Mouse (Mus musculus): ENCODE results near the gene Scamp3. TPM values are rescaled to one million over a fixed set of nuclear protein-coding genes. Genes with fewer than 3 reads are reported as not detected.

Gene Scamp3
- total and polyA plus RNA-seq, 2 experiments from 2014 or later, result 77.5 to 139 TPM

- Histone ChIP-seq H3K9me3 (ENCODE audit: low read length) (no peaks in the 10 kb centered on the region), H3K4me2 (ENCODE audit: low read depth, low read length) (no peak overlapping the region), H3K4me3 (ENCODE audit: low read length) (no peak overlapping the region), H3K27me3 (ENCODE audit: insufficient read depth, low read length) (no peaks in the 10 kb centered on the region), H3K36me3 (ENCODE audit: insufficient read depth, low read length) (peaks cover 48% of the 10 kb centered on the region), H3K9ac (replicated peaks; ENCODE audit: low read length) (no peak overlapping the region), H3K4me1 (ENCODE audit: insufficient read depth, low read length) (peaks cover 5% of the 10 kb centered on the region; the same call in 1 of the 2 replicates), H3K27ac (no peak overlapping the region)
- ATAC-seq (no peak), DNase-seq (ENCODE audit: low spot score) (no peak)
- 91% methylated on average over 7 of the region's 7 CpGs for WGBS
- no peak for TF ChIP-seq CTCF (IDR thresholded peaks at IDR 0.05; ENCODE audit: low read depth)
Measured at GRCm38 (mm10) chr3:89206079-89206478, 28.8 kb downstream of the Scamp3 start.

- Histone ChIP-seq H3K9ac (replicated peaks; ENCODE audit: low read length) (no peak overlapping the region), H3K4me3 (ENCODE audit: low read length) (no peak overlapping the region), H3K36me3 (ENCODE audit: insufficient read depth, low read length) (peaks cover 48% of the 10 kb centered on the region), H3K9me3 (ENCODE audit: low read length) (no peaks in the 10 kb centered on the region), H3K4me1 (ENCODE audit: insufficient read depth, low read length) (peaks cover 5% of the 10 kb centered on the region; the same call in 1 of the 2 replicates), H3K27ac (no peak overlapping the region), H3K27me3 (ENCODE audit: insufficient read depth, low read length) (no peaks in the 10 kb centered on the region), H3K4me2 (ENCODE audit: low read depth, low read length) (no peak overlapping the region)
- no peak for TF ChIP-seq CTCF (IDR thresholded peaks at IDR 0.05; ENCODE audit: low read depth)
- DNase-seq (ENCODE audit: low spot score), result no peak
- ATAC-seq, result no peak
- 86% methylated on average over 2 of the region's 2 CpGs for WGBS
Measured at GRCm38 (mm10) chr3:89206695-89207094, 29.4 kb downstream of the Scamp3 start.

- H3K9ac ChIP-seq (replicated peaks; ENCODE audit: low read length), result no peak overlapping the region
- no peak for TF ChIP-seq CTCF (IDR thresholded peaks at IDR 0.05; ENCODE audit: low read depth)
- no peaks in the 10 kb centered on the region for H3K27me3 ChIP-seq (ENCODE audit: insufficient read depth, low read length)
- ATAC-seq, result no peak
- no peaks in the 10 kb centered on the region for H3K9me3 ChIP-seq (ENCODE audit: low read length)
- peaks cover 11% of the 10 kb centered on the region; the same call in 1 of the 2 replicates for H3K4me1 ChIP-seq (ENCODE audit: insufficient read depth, low read length)
- H3K4me3 ChIP-seq (ENCODE audit: low read length), result no peak overlapping the region
- H3K36me3 ChIP-seq (ENCODE audit: insufficient read depth, low read length), result peaks cover 48% of the 10 kb centered on the region
- no peak for DNase-seq (ENCODE audit: low spot score)
- H3K27ac ChIP-seq, result no peak overlapping the region
- H3K4me2 ChIP-seq (ENCODE audit: low read depth, low read length), result no peak overlapping the region
- WGBS, result 91% methylated on average over 13 of the region's 13 CpGs
Measured at GRCm38 (mm10) chr3:89208075-89208657, 30.9 kb downstream of the Scamp3 start.

GRCm38 (mm10) chr3:89208736-89209135, 31.5 kb downstream of the Scamp3 start:
- H3K9ac ChIP-seq (replicated peaks; ENCODE audit: low read length), result no peak overlapping the region
- 89% methylated on average over 6 of the region's 6 CpGs for WGBS
- H3K27me3 ChIP-seq (ENCODE audit: insufficient read depth, low read length), result no peaks in the 10 kb centered on the region
- H3K4me3 ChIP-seq (ENCODE audit: low read length), result no peak overlapping the region
- H3K4me2 ChIP-seq (ENCODE audit: low read depth, low read length), result no peak overlapping the region
- ATAC-seq (no peak), DNase-seq (ENCODE audit: low spot score) (no peak)
- H3K4me1 ChIP-seq (ENCODE audit: insufficient read depth, low read length), result 0 out of 2 replicates have a peak, but pooled peaks cover 10% of the 10 kb centered on the region
- no peaks in the 10 kb centered on the region for H3K9me3 ChIP-seq (ENCODE audit: low read length)
- no peak overlapping the region for H3K27ac ChIP-seq
- H3K36me3 ChIP-seq (ENCODE audit: insufficient read depth, low read length), result peaks cover 48% of the 10 kb centered on the region
- TF ChIP-seq CTCF (IDR thresholded peaks at IDR 0.05; ENCODE audit: low read depth), result no peak

- ATAC-seq (no peak), DNase-seq (ENCODE audit: low spot score) (no peak)
- no peaks in the 10 kb centered on the region for H3K9me3 ChIP-seq (ENCODE audit: low read length)
- H3K4me3 ChIP-seq (ENCODE audit: low read length), result no peak overlapping the region
- no peaks in the 10 kb centered on the region for H3K27me3 ChIP-seq (ENCODE audit: insufficient read depth, low read length)
- H3K4me2 ChIP-seq (ENCODE audit: low read depth, low read length), result no peak overlapping the region
- no peak overlapping the region for H3K27ac ChIP-seq
- H3K9ac ChIP-seq (replicated peaks; ENCODE audit: low read length), result no peak overlapping the region
- 0 out of 2 replicates have a peak, but pooled peaks cover 10% of the 10 kb centered on the region for H3K4me1 ChIP-seq (ENCODE audit: insufficient read depth, low read length)
- H3K36me3 ChIP-seq (ENCODE audit: insufficient read depth, low read length), result peaks cover 48% of the 10 kb centered on the region
- 83% methylated on average over 7 of the region's 7 CpGs for WGBS
- TF ChIP-seq CTCF (IDR thresholded peaks at IDR 0.05; ENCODE audit: low read depth), result no peak
Measured at GRCm38 (mm10) chr3:89209731-89210130, 32.5 kb downstream of the Scamp3 start.

DNA sequence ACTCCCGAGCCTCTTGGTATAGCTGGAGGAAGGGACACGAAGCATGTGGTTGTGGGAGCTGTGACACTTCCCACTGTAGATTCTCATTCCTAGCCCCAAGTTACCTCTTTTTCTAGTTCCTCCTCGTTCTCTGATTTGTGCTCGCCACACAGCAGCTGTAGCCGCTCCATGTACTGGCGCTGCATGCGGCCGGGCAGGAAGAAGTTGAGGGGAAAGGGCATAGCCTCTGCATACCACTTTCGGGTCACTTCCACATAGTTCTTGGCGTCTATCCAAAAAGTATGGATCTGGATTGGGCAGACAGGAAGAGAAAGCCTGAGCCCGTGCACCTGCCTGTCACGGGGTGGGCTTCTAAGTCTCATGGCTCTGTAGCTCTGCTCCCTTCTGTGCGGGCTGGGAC, 32.9 kb downstream of the Scamp3 start:
- ATAC-seq (no peak), DNase-seq (ENCODE audit: low spot score) (no peak)
- Histone ChIP-seq H3K9me3 (ENCODE audit: low read length) (no peaks in the 10 kb centered on the region), H3K27ac (no peak overlapping the region), H3K4me3 (ENCODE audit: low read length) (no peak overlapping the region), H3K4me2 (ENCODE audit: low read depth, low read length) (no peak overlapping the region), H3K4me1 (ENCODE audit: insufficient read depth, low read length) (peaks cover 10% of the 10 kb centered on the region; the same call in 1 of the 2 replicates), H3K36me3 (ENCODE audit: insufficient read depth, low read length) (peaks cover 48% of the 10 kb centered on the region), H3K27me3 (ENCODE audit: insufficient read depth, low read length) (no peaks in the 10 kb centered on the region), H3K9ac (replicated peaks; ENCODE audit: low read length) (no peak overlapping the region)
- no peak for TF ChIP-seq CTCF (IDR thresholded peaks at IDR 0.05; ENCODE audit: low read depth)
- 81% methylated on average over 13 of the region's 13 CpGs for WGBS

DNA sequence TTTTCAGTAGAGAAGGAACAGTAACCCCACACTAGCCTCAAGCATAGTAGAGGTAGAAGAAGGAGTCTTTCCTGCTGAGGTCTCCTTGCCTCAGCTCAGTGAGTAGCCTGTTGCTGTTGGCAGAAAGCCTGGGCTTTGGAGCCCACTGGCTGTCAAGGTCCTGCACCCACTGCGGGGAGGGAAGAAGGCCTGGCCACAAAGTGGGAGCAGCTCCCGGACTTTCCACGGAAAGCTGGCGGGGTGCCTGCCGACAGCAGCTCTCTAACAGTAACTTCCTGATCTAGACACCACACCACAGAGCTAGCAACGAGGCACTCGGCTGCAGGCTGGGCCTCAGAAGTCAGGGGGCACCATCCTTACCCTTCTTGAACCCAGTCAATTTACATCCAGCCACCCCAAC, 33.5 kb downstream of the Scamp3 start:
- no peak overlapping the region for H3K4me2 ChIP-seq (ENCODE audit: low read depth, low read length)
- peaks cover 44% of the 10 kb centered on the region for H3K36me3 ChIP-seq (ENCODE audit: insufficient read depth, low read length)
- TF ChIP-seq CTCF (IDR thresholded peaks at IDR 0.05; ENCODE audit: low read depth), result no peak
- H3K9ac ChIP-seq (replicated peaks; ENCODE audit: low read length), result no peak overlapping the region
- H3K4me3 ChIP-seq (ENCODE audit: low read length), result no peak overlapping the region
- H3K9me3 ChIP-seq (ENCODE audit: low read length), result no peaks in the 10 kb centered on the region
- H3K27me3 ChIP-seq (ENCODE audit: insufficient read depth, low read length), result no peaks in the 10 kb centered on the region
- 69% methylated on average over 7 of the region's 7 CpGs for WGBS
- H3K4me1 ChIP-seq (ENCODE audit: insufficient read depth, low read length), result peaks cover 15% of the 10 kb centered on the region; the same call in 1 of the 2 replicates
- DNase-seq (ENCODE audit: low spot score), result no peak
- no peak for ATAC-seq
- H3K27ac ChIP-seq, result no peak overlapping the region

Data from hindbrain, postnatal 0 days (tissue).